Comparison of ENCODE assay signal across 9 mouse cellular contexts in genomic region chr8:94785247-94785985, GRCm38 (mm10). TPM values are rescaled to one million over a fixed set of nuclear protein-coding genes. Genes with fewer than 3 reads are reported as not detected.
DNase-seq lines count a peak whose midpoint lies in the region; ATAC-seq and TF ChIP-seq lines count a peak whose summit lies in the region.
"Had no signal": no experiment of that assay in that cellular context is flagged by ENCODE, and none has a peak within 500 bp of the region (broad histone marks: within the 10 kb centered on the region; RNA-seq: fewer than 3 reads in every experiment).

No protein-coding gene starts in this region.

- intact Hi-C loops in gastrocnemius, adult 2 months (cut with DNase I): no loop called here
- intact Hi-C loops in gastrocnemius, postnatal 36 days (cut with DNase I): no loop called here

- no peaks in the 10 kb centered on the region for H3K9me3 ChIP-seq in neural tube, embryonic 15.5 days (replicated peaks)
- no peaks in the 10 kb centered on the region for H3K9me3 ChIP-seq in hindbrain, embryonic 12.5 days (replicated peaks)

- DNase-seq in gastrocnemius, adult 2 months: peak; percentile 56
- DNase-seq in gastrocnemius, postnatal 36 days: no peak
- peak; percentile 61 for DNase-seq in c-Kit-positive CD71-positive TER-119-positive erythroid progenitor cells, embryonic 14.5 days (ENCODE audit: low spot score)
- peak; percentile 86 for DNase-seq in kidney, adult 8-10 months

- peaks cover 10% of the 10 kb centered on the region; the same call in 1 of the 2 replicates for H3K4me1 ChIP-seq in neural tube, embryonic 15.5 days
- peaks cover 7% of the 10 kb centered on the region for H3K4me1 ChIP-seq in hindbrain, embryonic 12.5 days

- H3K4me3 ChIP-seq in gastrocnemius, adult 2 months: no peak overlapping the region
- no peak overlapping the region for H3K4me3 ChIP-seq in neural tube, embryonic 15.5 days (replicated peaks)
- H3K4me3 ChIP-seq in hindbrain, embryonic 12.5 days: no peak overlapping the region

- no peak overlapping the region for H3K9ac ChIP-seq in neural tube, embryonic 15.5 days (replicated peaks)
- H3K9ac ChIP-seq in hindbrain, embryonic 12.5 days: no peak overlapping the region

- no peak overlapping the region for H3K4me2 ChIP-seq in neural tube, embryonic 15.5 days
- H3K4me2 ChIP-seq in hindbrain, embryonic 12.5 days (replicated peaks): no peak overlapping the region

- WGBS in neural tube, embryonic 15.5 days: 75% methylated on average over 12 of the region's 12 CpGs
- 71% methylated on average over 12 of the region's 12 CpGs for WGBS in hindbrain, embryonic 12.5 days

- no peaks in the 10 kb centered on the region for H3K27me3 ChIP-seq in neural tube, embryonic 15.5 days (replicated peaks)
- H3K27me3 ChIP-seq in hindbrain, embryonic 12.5 days: no peaks in the 10 kb centered on the region

- H3K36me3 ChIP-seq in neural tube, embryonic 15.5 days: no peaks in the 10 kb centered on the region
- no peaks in the 10 kb centered on the region for H3K36me3 ChIP-seq in hindbrain, embryonic 12.5 days

- TF ChIP-seq CTCF in gastrocnemius, adult 2 months (IDR thresholded peaks at IDR 0.05): peak; percentile 54

- peak; percentile 86 for ATAC-seq in CD4-positive, CD25-positive, alpha-beta regulatory T cell, adult 4 months
- 0 out of 2 replicates have a peak, but pooled peaks have one; percentile 40 for ATAC-seq in monocyte, adult 5-6 weeks (replicated peaks; ENCODE audit: insufficient number of reproducible peaks, low FRiP score, low TSS enrichment, poor library complexity, severe bottlenecking)
- ATAC-seq in neural tube, embryonic 15.5 days (ENCODE audit: low FRiP score): no peak
- ATAC-seq in hindbrain, embryonic 12.5 days (ENCODE audit: low FRiP score): no peak

- H3K27ac ChIP-seq in gastrocnemius, adult 2 months: peak overlapping the region; percentile 31; the same call in 1 of the 2 replicates
- no peak overlapping the region for H3K27ac ChIP-seq in neural tube, embryonic 15.5 days (replicated peaks)
- H3K27ac ChIP-seq in hindbrain, embryonic 12.5 days: no peak overlapping the region
- H3K27ac ChIP-seq: macrophage had no signal

RNA-seq across cellular contexts. Expression of gene Cx3cl1, which starts 13.6 kb away (rescaled TPM):
- 1 to 10 TPM in 1 of 2 experiments, under 1 TPM in 1; 0.36 to 1.0 TPM for total RNA-seq in gastrocnemius, adult 2 months (2021)
- 1 to 10 TPM in 1 of 2 experiments, under 1 TPM in 1; 0.52 to 1.6 TPM for total RNA-seq in gastrocnemius, postnatal 36 days (2021)
- not detected for polyA plus RNA-seq in CD4-positive, CD25-positive, alpha-beta regulatory T cell, adult 4 months (2017; shearing (Covaris generic))
- not detected in 3 replicates for total RNA-seq in monocyte, adult 5-6 weeks (2017)
- 56.7 and 57.0 TPM in 2 replicates for polyA plus RNA-seq in neural tube, embryonic 15.5 days (2015; fragmentation: Nextera tagmentation; extraction: Ambion mirVana)
- polyA plus RNA-seq in hindbrain, embryonic 12.5 days (2016; fragmentation: Nextera tagmentation; extraction: Ambion mirVana): 10.6 and 14.2 TPM in 2 replicates

RNA-seq across cellular contexts. Expression of gene Ccl17, which starts 24.8 kb away (rescaled TPM):
- not detected for total RNA-seq in gastrocnemius, adult 2 months (2021)
- total RNA-seq in gastrocnemius, postnatal 36 days (2021): not detected
- polyA plus RNA-seq in CD4-positive, CD25-positive, alpha-beta regulatory T cell, adult 4 months (2017; shearing (Covaris generic)): not detected
- total RNA-seq in monocyte, adult 5-6 weeks (2017): not detected in 3 replicates
- 0.92 and 1.1 TPM in 2 replicates for polyA plus RNA-seq in neural tube, embryonic 15.5 days (2015; fragmentation: Nextera tagmentation; extraction: Ambion mirVana)
- not detected in 2 replicates for polyA plus RNA-seq in hindbrain, embryonic 12.5 days (2016; fragmentation: Nextera tagmentation; extraction: Ambion mirVana)
- polyA plus RNA-seq: macrophage had no signal

RNA-seq across cellular contexts. Expression of gene Ccl22, which starts 40.0 kb away (rescaled TPM):
- total RNA-seq in gastrocnemius, adult 2 months (2021): not detected
- total RNA-seq in gastrocnemius, postnatal 36 days (2021): not detected
- polyA plus RNA-seq in CD4-positive, CD25-positive, alpha-beta regulatory T cell, adult 4 months (2017; shearing (Covaris generic)): not detected
- 0.11 to 0.87 TPM (median 0.57 TPM) in 3 replicates for total RNA-seq in monocyte, adult 5-6 weeks (2017)
- 0.10 TPM in 1 of 2 replicates, not detected in the other for polyA plus RNA-seq in neural tube, embryonic 15.5 days (2015; fragmentation: Nextera tagmentation; extraction: Ambion mirVana)
- polyA plus RNA-seq in hindbrain, embryonic 12.5 days (2016; fragmentation: Nextera tagmentation; extraction: Ambion mirVana): not detected in 2 replicates

RNA-seq across cellular contexts. Expression of gene Coq9, which starts 52.7 kb away (rescaled TPM):
- total RNA-seq in gastrocnemius, adult 2 months (2021): 100 to 1,000 TPM; 359 to 480 TPM
- 100 to 1,000 TPM; 411 to 443 TPM for total RNA-seq in gastrocnemius, postnatal 36 days (2021)
- 10 to 100 TPM; 45.6 to 67.5 TPM for polyA plus RNA-seq in CD4-positive, CD25-positive, alpha-beta regulatory T cell, adult 4 months (2017; shearing (Covaris generic))
- 23.0 to 27.5 TPM (median 25.1 TPM) in 3 replicates for total RNA-seq in monocyte, adult 5-6 weeks (2017)
- polyA plus RNA-seq in neural tube, embryonic 15.5 days (2015; fragmentation: Nextera tagmentation; extraction: Ambion mirVana): 61.4 and 66.6 TPM in 2 replicates
- 52.6 and 55.3 TPM in 2 replicates for polyA plus RNA-seq in hindbrain, embryonic 12.5 days (2016; fragmentation: Nextera tagmentation; extraction: Ambion mirVana)

RNA-seq across cellular contexts. Expression of gene Ciapin1, which starts 52.7 kb away (rescaled TPM):
- total RNA-seq in gastrocnemius, adult 2 months (2021): 10 to 100 TPM; 29.7 to 44.5 TPM
- 10 to 100 TPM; 31.9 to 34.4 TPM for total RNA-seq in gastrocnemius, postnatal 36 days (2021)
- 100 to 1,000 TPM in 1 of 2 experiments, 10 to 100 TPM in 1; 79.2 to 108 TPM for polyA plus RNA-seq in CD4-positive, CD25-positive, alpha-beta regulatory T cell, adult 4 months (2017; shearing (Covaris generic))
- 17.0 to 23.7 TPM (median 17.3 TPM) in 3 replicates for total RNA-seq in monocyte, adult 5-6 weeks (2017)
- 177 and 195 TPM in 2 replicates for polyA plus RNA-seq in neural tube, embryonic 15.5 days (2015; fragmentation: Nextera tagmentation; extraction: Ambion mirVana)
- polyA plus RNA-seq in hindbrain, embryonic 12.5 days (2016; fragmentation: Nextera tagmentation; extraction: Ambion mirVana): 169 and 178 TPM in 2 replicates

Comparison
In these comparisons a context has a peak if more than half of its experiments do, and no peak if none do; other contexts are left out.
1. DNase-seq: peak in gastrocnemius, adult 2 months (single experiment), c-Kit-positive CD71-positive TER-119-positive erythroid progenitor cells, embryonic 14.5 days (single experiment) and kidney, adult 8-10 months (2 of 2); none in gastrocnemius, postnatal 36 days (0 of 2).
2. ATAC-seq: peak in CD4-positive, CD25-positive, alpha-beta regulatory T cell, adult 4 months (single experiment) and monocyte, adult 5-6 weeks (single experiment); none in neural tube, embryonic 15.5 days (single experiment) and hindbrain, embryonic 12.5 days (single experiment).